Mouse (Mus musculus) spleen, postnatal 4 days (tissue): Measurements from ENCODE around the gene Urad.

Source experiments
- DNase-seq, 2 experiments: peaks; one replicate each; pipeline ENCODE4 v3.0.0; 2022; ENCODE audit warnings: low spot score in 2 of 2

Gene Urad

GRCm38 (mm10) chr5:147300917-147301780 lies 21.1 kb downstream of the Urad start:
- DNase-seq: no peak

- no peak for DNase-seq
Observed at GRCm38 (mm10) chr5:147300001-147300363, 22.3 kb downstream of the Urad start.

GRCm38 (mm10) chr5:147299255-147300000 lies 22.8 kb downstream of the Urad start:
- DNase-seq: no peak

GRCm38 (mm10) chr5:147297249-147297648 lies 25.0 kb downstream of the Urad start:
- DNase-seq: no peak

- DNase-seq: no peak
Observed at GRCm38 (mm10) chr5:147294121-147294520, 28.1 kb downstream of the Urad start.

GRCm38 (mm10) chr5:147293127-147293910 lies 28.9 kb downstream of the Urad start:
- DNase-seq: peak; percentile 54 to 82

- DNase-seq: no peak
Observed at GRCm38 (mm10) chr5:147292506-147293120, 29.6 kb downstream of the Urad start.

GRCm38 (mm10) chr5:147291764-147292505 lies 30.3 kb downstream of the Urad start:
- no peak for DNase-seq

GRCm38 (mm10) chr5:147284365-147284764 lies 37.9 kb downstream of the Urad start:
- no peak for DNase-seq

- DNase-seq: no peak
Observed at GRCm38 (mm10) chr5:147277547-147277925, 44.7 kb downstream of the Urad start.

GRCm38 (mm10) chr5:147276701-147277546 lies 45.3 kb downstream of the Urad start:
- DNase-seq: no peak

- no peak for DNase-seq
Observed at GRCm38 (mm10) chr5:147275761-147276160, 46.5 kb downstream of the Urad start.

GRCm38 (mm10) chr5:147274174-147275141 lies 47.8 kb downstream of the Urad start:
- no peak for DNase-seq

GRCm38 (mm10) chr5:147272808-147273345 lies 49.4 kb downstream of the Urad start:
- no peak for DNase-seq

- no peak for DNase-seq
Observed at GRCm38 (mm10) chr5:147272046-147272807, 50.0 kb downstream of the Urad start.

- no peak for DNase-seq
Observed at GRCm38 (mm10) chr5:147270673-147271655, 51.3 kb downstream of the Urad start.
